Mouse (Mus musculus) heart, postnatal 0 days (tissue): ENCODE data around the gene Fgf3.

Source experiments
- CTCF ChIP-seq: IDR thresholded peaks from 2 replicates; pipeline ENCODE4 v1.5.1; 2016; ENCODE audit warnings: antibody characterized with exemption, control low read depth, low read depth
- EP300 ChIP-seq: IDR thresholded peaks from 2 replicates; pipeline ENCODE4 v1.6.1; 2016; ENCODE audit warnings: antibody characterized with exemption, low read depth

GRCm38 (mm10) chr7:144821901-144822300 lies 16.0 kb upstream of the Fgf3 start:
- TF ChIP-seq EP300 (no peak), CTCF (no peak)
